Mouse (Mus musculus) yolk sac, embryonic 10.5 days (tissue): ENCODE measurements around the gene Abcf3.

Experiments
- DNase-seq: peaks from one replicate; pipeline ENCODE4 v3.0.0-alpha.2; 2017; ENCODE audit warnings: low spot score

Abcf3 gene

GRCm38 (mm10) chr16:20548096-20548948 is at the start of gene Abcf3:
TSS of gene Abcf3 (plus strand) at chr16:20548577.
- peak; percentile 99 for DNase-seq

- DNase-seq: peak; percentile 97
Observed at GRCm38 (mm10) chr16:20498677-20499475, 49.5 kb upstream of the Abcf3 start, which contains the start of gene Eif2b5. TSS of gene Eif2b5 (plus strand) at chr16:20498817.

- no peak for DNase-seq
Observed at GRCm38 (mm10) chr16:20506000-20506399, 42.4 kb upstream of the Abcf3 start.

GRCm38 (mm10) chr16:20509349-20509748 is 39.0 kb upstream of the Abcf3 start:
- peak; percentile 22 for DNase-seq

- DNase-seq: no peak
Observed at GRCm38 (mm10) chr16:20511277-20511847, 37.0 kb upstream of the Abcf3 start.

- no peak for DNase-seq
Observed at GRCm38 (mm10) chr16:20516032-20516431, 32.3 kb upstream of the Abcf3 start.

- peak; percentile 90 for DNase-seq
Observed at GRCm38 (mm10) chr16:20516726-20517201, 31.6 kb upstream of the Abcf3 start, which contains the start of gene Dvl3. TSS of gene Dvl3 (plus strand) at chr16:20516982.

GRCm38 (mm10) chr16:20517216-20517615 is 31.2 kb upstream of the Abcf3 start:
- DNase-seq: peak; percentile 53

- DNase-seq: peak; percentile 79
Observed at GRCm38 (mm10) chr16:20517701-20518374, 30.5 kb upstream of the Abcf3 start.

GRCm38 (mm10) chr16:20523886-20524285 is 24.5 kb upstream of the Abcf3 start:
- DNase-seq: no peak

GRCm38 (mm10) chr16:20528779-20529178 is 19.6 kb upstream of the Abcf3 start:
- no peak for DNase-seq

- DNase-seq: no peak
Observed at GRCm38 (mm10) chr16:20529375-20529774, 19.0 kb upstream of the Abcf3 start.

GRCm38 (mm10) chr16:20530941-20531340 is 17.4 kb upstream of the Abcf3 start:
- DNase-seq: no peak

- DNase-seq: no peak
Observed at GRCm38 (mm10) chr16:20534617-20535295, 13.6 kb upstream of the Abcf3 start.

GRCm38 (mm10) chr16:20535296-20536080 is 12.9 kb upstream of the Abcf3 start, which contains the start of gene Ap2m1:
TSS of gene Ap2m1 (plus strand) at chr16:20535478.
- DNase-seq: peak; percentile 98

- peak; percentile 55 for DNase-seq
Observed at GRCm38 (mm10) chr16:20536081-20536665, 12.2 kb upstream of the Abcf3 start.

GRCm38 (mm10) chr16:20537071-20537471 is 11.3 kb upstream of the Abcf3 start:
- peak; percentile 56 for DNase-seq

- DNase-seq: peak; percentile 23
Observed at GRCm38 (mm10) chr16:20537601-20538320, 10.6 kb upstream of the Abcf3 start.

GRCm38 (mm10) chr16:20539649-20540048 is 8.7 kb upstream of the Abcf3 start:
- DNase-seq: no peak
